Mouse (Mus musculus): Measurements from ENCODE around the gene AY074887.

Gene AY074887

DNA sequence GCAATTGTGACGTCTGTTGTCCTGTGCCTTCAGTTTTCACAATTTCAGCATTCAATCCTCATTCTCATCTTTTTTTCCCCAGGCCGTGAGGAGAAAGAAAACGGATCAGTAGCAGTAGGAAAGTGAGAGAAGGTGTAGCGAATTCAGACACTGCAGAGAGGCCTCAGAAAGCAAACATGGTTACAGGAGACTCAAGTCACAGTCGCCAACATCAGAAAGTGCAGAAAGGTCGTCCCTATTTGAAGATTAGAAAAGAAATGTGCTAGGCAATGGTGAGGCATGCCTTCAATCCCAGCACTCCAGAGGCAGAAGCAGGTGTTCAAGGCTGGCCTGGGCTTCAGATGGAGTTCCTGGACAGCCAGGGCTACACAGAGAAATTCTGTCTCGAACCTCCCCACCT is 35.2 kb downstream of the AY074887 start:
- no peak for DNase-seq

DNA sequence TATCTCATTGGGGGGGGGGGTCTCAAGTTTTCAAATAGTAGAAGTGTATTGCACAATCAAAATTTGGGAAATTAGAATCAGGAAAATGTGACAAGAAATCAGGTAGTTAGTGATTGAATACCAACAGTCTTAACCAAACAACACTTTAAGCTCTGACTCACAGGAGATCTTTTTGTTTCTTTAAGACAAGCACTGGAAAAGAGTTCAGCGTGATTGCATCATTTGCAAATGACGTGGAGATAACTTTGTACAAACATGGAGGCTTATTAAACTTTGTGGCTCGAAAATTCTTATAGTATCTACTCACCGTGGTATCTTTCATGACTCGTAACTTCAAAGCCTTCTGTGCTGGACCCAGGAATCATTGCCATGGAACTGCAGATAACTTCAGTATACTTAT is 41.4 kb downstream of the AY074887 start:
- no peak for DNase-seq
